Mouse (Mus musculus): Measurements from ENCODE around the gene Zbtb46. TPM values are rescaled to one million over a fixed set of nuclear protein-coding genes. Genes with fewer than 3 reads are reported as not detected.
A peak's percentile ranks its signal among the peaks of the same experiment; 100 is the strongest.

The Zbtb46 gene
- polyA plus RNA-seq, 1 experiment from 2014 or later = 28.0 TPM

DNA sequence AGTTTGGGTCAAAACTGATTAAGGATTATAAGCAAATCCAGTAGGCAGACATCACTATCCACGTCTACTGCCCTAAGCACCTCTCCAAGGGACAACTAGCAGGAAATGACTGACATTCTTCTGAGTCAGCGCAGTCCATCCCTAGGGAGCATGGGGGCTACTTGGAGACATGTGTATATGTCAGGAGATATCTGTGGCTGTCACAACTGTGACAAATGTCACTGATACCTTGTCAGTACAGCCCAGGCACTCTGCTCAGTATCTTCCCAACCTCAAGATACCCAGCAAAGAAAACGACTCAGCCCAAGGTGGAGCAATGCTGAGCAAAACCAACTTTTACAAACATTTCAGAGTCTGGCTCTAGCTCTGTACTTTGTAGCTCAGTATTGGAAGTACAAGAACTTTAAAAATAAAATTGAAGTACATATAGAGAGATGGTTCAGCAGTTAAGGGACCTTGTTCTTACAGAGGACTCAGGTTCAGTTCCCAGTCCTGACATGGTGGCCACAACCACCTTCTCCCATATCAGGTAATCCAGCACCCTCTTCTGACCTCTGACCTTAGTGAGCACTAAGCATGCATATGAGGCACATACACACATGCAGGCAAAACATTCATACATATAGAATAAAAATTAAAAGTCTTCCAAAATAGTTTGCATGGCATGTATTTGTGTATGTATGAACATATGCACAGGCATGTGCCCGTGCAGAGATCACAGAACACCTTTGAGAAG, 38.2 kb downstream of the Zbtb46 start:
- H3K36me3 ChIP-seq = peaks cover 33% of the 10 kb centered on the region
- WGBS = 74% methylated on average over 4 of the region's 4 CpGs
- H3K4me2 ChIP-seq = no peak overlapping the region
- no peak overlapping the region for H3K9ac ChIP-seq
- no peaks in the 10 kb centered on the region for H3K9me3 ChIP-seq (replicated peaks)
- peaks cover 4% of the 10 kb centered on the region; the same call in 1 of the 2 replicates for H3K4me1 ChIP-seq
- H3K27ac ChIP-seq = no peak overlapping the region
- no peaks in the 10 kb centered on the region for H3K27me3 ChIP-seq
- no peak for ATAC-seq (replicated peaks; ENCODE audit: low FRiP score)
- H3K4me3 ChIP-seq (replicated peaks) = no peak overlapping the region

DNA sequence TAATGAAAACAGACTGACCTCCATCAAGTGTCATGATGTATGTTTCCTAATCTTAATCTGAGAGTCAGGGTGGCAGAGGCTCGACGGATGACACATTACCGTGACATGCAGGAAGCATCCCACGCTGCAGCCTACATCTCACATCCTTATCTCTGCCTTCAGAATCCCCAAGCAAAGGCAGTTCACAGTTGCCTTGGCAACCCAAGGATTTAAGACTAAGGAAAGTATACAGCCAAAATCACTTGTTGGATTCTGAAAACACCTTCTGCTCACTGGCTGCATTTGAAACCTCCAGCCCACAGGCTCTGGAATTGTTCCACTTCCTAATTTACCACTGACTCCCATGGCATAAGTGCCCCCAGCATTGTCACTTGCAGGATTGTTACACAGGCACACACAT, 38.8 kb downstream of the Zbtb46 start:
- Histone ChIP-seq H3K4me3 (replicated peaks) (no peak overlapping the region), H3K9me3 (replicated peaks) (no peaks in the 10 kb centered on the region), H3K4me1 (peaks cover 4% of the 10 kb centered on the region; the same call in 1 of the 2 replicates), H3K27ac (no peak overlapping the region), H3K36me3 (peaks cover 33% of the 10 kb centered on the region), H3K9ac (no peak overlapping the region), H3K4me2 (no peak overlapping the region), H3K27me3 (no peaks in the 10 kb centered on the region)
- ATAC-seq (replicated peaks; ENCODE audit: low FRiP score) = no peak
- 66% methylated on average over 4 of the region's 4 CpGs for WGBS

- Histone ChIP-seq H3K4me3 (replicated peaks) (no peak overlapping the region), H3K4me2 (no peak overlapping the region), H3K27me3 (no peaks in the 10 kb centered on the region), H3K4me1 (peaks cover 4% of the 10 kb centered on the region; the same call in 1 of the 2 replicates), H3K27ac (no peak overlapping the region), H3K9me3 (replicated peaks) (no peaks in the 10 kb centered on the region), H3K9ac (no peak overlapping the region), H3K36me3 (peaks cover 33% of the 10 kb centered on the region)
- no peak for ATAC-seq (replicated peaks; ENCODE audit: low FRiP score)
- 72% methylated on average over 7 of the region's 7 CpGs for WGBS
Measured at GRCm38 (mm10) chr2:181419359-181419758, 39.9 kb downstream of the Zbtb46 start.

DNA sequence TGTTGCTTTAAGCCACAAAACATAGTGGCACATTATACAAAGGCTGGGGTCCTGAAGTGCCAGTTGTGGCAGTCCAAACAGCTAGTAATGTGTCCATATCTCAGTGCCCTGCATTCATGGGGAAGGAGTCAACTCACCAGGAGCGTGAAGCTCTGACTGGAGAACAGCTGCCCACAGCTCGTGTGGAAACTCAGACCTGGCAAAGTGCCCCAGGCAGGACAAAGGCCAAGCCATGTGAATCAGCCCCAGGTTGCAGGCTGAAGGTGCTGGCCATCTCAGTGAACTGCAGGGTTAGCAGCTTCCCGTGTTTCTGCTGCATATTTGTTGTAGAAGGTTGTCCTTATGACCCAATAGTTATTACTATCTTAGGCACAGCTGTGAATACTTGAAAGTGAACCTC, 43.3 kb downstream of the Zbtb46 start:
- Histone ChIP-seq H3K27ac (no peak overlapping the region), H3K9me3 (replicated peaks) (no peaks in the 10 kb centered on the region), H3K4me1 (peaks cover 3% of the 10 kb centered on the region; the same call in 1 of the 2 replicates), H3K4me2 (no peak overlapping the region), H3K36me3 (peaks cover 9% of the 10 kb centered on the region), H3K9ac (no peak overlapping the region), H3K4me3 (replicated peaks) (no peak overlapping the region), H3K27me3 (no peaks in the 10 kb centered on the region)
- WGBS = 61% methylated on average over 3 of the region's 3 CpGs
- ATAC-seq (replicated peaks; ENCODE audit: low FRiP score) = no peak

GRCm38 (mm10) chr2:181413141-181413540, 46.1 kb downstream of the Zbtb46 start:
- Histone ChIP-seq H3K9me3 (replicated peaks) (no peaks in the 10 kb centered on the region), H3K27me3 (no peaks in the 10 kb centered on the region), H3K4me1 (no peaks in the 10 kb centered on the region), H3K27ac (0 out of 2 replicates have a peak overlapping the region, but pooled peaks have one; percentile 6), H3K36me3 (peaks cover 25% of the 10 kb centered on the region), H3K4me3 (replicated peaks) (no peak overlapping the region), H3K4me2 (no peak overlapping the region), H3K9ac (no peak overlapping the region)
- 48% methylated on average over 2 of the region's 2 CpGs for WGBS
- ATAC-seq (replicated peaks; ENCODE audit: low FRiP score) = no peak

DNA sequence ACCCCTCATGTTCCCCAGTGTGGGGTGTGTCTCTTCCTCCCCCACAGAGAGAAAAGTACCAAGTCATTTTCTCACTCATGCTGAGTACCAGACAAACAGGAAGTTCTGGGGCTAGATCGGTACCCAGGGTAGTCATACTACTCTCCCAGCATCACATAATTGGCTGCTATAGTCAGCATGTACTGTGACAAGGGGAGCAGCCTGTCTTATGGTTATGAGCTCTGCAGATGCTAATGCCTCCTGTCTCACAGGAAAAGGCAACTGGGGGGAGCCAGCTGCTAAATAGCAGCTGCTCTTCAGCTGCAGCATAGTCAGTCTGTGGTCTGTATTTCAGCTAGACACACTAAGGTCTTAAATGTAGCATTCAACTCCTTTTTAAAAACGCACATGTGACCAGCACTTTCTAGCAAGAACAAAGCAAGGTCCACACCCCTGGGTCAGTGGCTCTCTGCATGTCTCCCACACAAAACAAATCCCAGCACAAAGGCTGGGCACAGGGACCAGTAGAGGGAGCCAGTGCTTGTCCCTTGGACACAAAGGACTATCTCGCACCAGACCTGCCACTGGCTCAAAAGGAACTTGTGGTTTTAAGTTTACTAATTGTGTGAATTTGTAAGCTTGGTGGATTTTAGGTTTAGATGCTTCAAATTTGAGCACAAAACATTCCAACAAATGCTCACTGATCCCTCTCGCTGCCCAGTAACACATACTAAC, 48.3 kb downstream of the Zbtb46 start:
- Histone ChIP-seq H3K9me3 (replicated peaks) (no peaks in the 10 kb centered on the region), H3K36me3 (peaks cover 39% of the 10 kb centered on the region), H3K4me3 (replicated peaks) (no peak overlapping the region), H3K9ac (no peak overlapping the region), H3K4me2 (no peak overlapping the region), H3K27ac (no peak overlapping the region), H3K4me1 (no peaks in the 10 kb centered on the region), H3K27me3 (no peaks in the 10 kb centered on the region)
- 0 out of 2 replicates have a peak, but pooled peaks have one; percentile 69 for ATAC-seq (replicated peaks; ENCODE audit: low FRiP score)
- WGBS = 46% methylated on average over 4 of the region's 4 CpGs

DNA sequence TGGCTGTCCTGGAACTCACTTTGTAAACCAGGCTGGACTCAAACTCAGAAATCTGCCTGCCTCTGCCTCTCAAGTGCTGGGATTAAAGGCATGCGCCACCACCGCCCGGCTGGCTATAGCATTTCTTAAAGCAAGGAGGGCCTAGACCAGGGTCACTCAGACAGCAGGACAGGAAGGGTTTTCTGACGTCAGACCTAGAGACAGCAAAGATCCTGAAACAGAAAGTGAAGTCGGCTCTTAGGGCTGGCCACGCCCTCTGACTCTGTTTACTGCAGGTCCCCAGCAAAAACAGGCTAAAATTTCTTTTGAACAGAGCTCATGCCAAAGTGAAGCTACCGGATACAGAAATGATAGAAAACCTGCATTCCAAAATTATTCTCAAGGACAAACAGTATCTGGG, 49.6 kb downstream of the Zbtb46 start:
- H3K36me3 ChIP-seq = peaks cover 52% of the 10 kb centered on the region
- H3K4me2 ChIP-seq = no peak overlapping the region
- no peak overlapping the region for H3K9ac ChIP-seq
- H3K4me3 ChIP-seq (replicated peaks) = no peak overlapping the region
- H3K27ac ChIP-seq = no peak overlapping the region
- no peak for ATAC-seq (replicated peaks; ENCODE audit: low FRiP score)
- 81% methylated on average over 7 of the region's 7 CpGs for WGBS
- no peaks in the 10 kb centered on the region for H3K4me1 ChIP-seq
- H3K9me3 ChIP-seq (replicated peaks) = no peaks in the 10 kb centered on the region
- H3K27me3 ChIP-seq = no peaks in the 10 kb centered on the region

DNA sequence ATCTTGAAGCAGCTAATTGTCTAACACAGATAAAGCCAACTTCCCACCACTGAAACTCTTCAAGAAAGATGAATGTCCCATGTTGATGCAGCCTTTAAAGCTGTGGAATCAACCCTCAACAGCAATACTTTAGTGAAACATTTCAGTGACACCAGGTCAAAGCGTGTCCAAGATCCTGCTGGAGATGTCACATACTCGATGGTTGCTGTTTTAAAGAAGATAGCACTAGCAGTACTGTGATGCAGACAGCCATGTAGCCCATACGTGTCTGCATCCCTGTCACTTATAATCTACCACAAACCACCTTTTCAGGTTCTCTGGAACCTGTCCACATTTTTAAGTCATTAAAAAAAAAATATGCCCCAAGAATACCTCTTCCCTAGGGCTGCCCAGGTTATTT, 55.5 kb downstream of the Zbtb46 start:
- Histone ChIP-seq H3K4me2 (no peak overlapping the region), H3K36me3 (peaks cover 50% of the 10 kb centered on the region), H3K4me1 (no peaks in the 10 kb centered on the region), H3K4me3 (replicated peaks) (no peak overlapping the region), H3K27me3 (no peaks in the 10 kb centered on the region), H3K9me3 (replicated peaks) (no peaks in the 10 kb centered on the region), H3K27ac (no peak overlapping the region), H3K9ac (no peak overlapping the region)
- ATAC-seq (replicated peaks; ENCODE audit: low FRiP score) = no peak
- 95% methylated on average over 3 of the region's 3 CpGs for WGBS

GRCm38 (mm10) chr2:181401497-181401896, 57.7 kb downstream of the Zbtb46 start:
- H3K9me3 ChIP-seq (replicated peaks) = no peaks in the 10 kb centered on the region
- H3K27ac ChIP-seq = no peak overlapping the region
- ATAC-seq (replicated peaks; ENCODE audit: low FRiP score) = no peak
- H3K4me2 ChIP-seq = no peak overlapping the region
- no peak overlapping the region for H3K9ac ChIP-seq
- WGBS = 21% methylated on average over 1 of the region's 1 CpGs
- no peaks in the 10 kb centered on the region for H3K27me3 ChIP-seq
- H3K36me3 ChIP-seq = peaks cover 38% of the 10 kb centered on the region
- H3K4me1 ChIP-seq = no peaks in the 10 kb centered on the region
- no peak overlapping the region for H3K4me3 ChIP-seq (replicated peaks)

DNA sequence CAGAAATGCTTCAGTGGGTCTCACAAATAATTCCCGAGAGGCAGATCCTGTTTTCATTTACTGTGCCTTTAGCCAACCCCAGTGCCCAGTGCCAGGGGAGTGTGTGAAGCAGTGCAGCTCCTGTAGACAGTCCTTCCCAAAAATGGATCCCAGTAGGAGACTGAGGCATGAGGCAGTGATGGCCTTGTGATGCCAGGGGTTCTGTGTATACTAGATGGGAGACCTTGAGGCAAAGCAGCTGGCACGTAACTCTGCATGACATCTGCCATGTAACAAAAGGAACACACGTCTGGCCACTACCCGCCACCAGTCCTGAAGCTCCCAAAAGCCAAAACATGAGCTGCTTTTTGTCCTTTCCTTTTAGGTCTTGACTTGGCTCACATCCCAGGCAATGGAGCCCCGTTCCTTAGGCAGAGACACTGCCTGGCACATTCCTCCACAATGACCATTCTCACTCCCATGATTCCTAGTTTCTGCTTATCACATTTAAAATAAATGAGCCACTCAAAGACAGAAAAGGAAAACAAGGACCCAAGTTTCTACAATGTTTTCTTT, 61.9 kb downstream of the Zbtb46 start:
- H3K27me3 ChIP-seq = no peaks in the 10 kb centered on the region
- no peak overlapping the region for H3K27ac ChIP-seq
- no peak overlapping the region for H3K9ac ChIP-seq
- H3K4me2 ChIP-seq = no peak overlapping the region
- peaks cover 35% of the 10 kb centered on the region for H3K36me3 ChIP-seq
- no peak for ATAC-seq (replicated peaks; ENCODE audit: low FRiP score)
- no peaks in the 10 kb centered on the region for H3K4me1 ChIP-seq
- no peaks in the 10 kb centered on the region for H3K9me3 ChIP-seq (replicated peaks)
- no peak overlapping the region for H3K4me3 ChIP-seq (replicated peaks)
- 70% methylated on average over 5 of the region's 5 CpGs for WGBS

GRCm38 (mm10) chr2:181394086-181394485, 65.1 kb downstream of the Zbtb46 start:
- H3K4me3 ChIP-seq (replicated peaks) = no peak overlapping the region
- WGBS = 91% methylated on average over 3 of the region's 3 CpGs

DNA sequence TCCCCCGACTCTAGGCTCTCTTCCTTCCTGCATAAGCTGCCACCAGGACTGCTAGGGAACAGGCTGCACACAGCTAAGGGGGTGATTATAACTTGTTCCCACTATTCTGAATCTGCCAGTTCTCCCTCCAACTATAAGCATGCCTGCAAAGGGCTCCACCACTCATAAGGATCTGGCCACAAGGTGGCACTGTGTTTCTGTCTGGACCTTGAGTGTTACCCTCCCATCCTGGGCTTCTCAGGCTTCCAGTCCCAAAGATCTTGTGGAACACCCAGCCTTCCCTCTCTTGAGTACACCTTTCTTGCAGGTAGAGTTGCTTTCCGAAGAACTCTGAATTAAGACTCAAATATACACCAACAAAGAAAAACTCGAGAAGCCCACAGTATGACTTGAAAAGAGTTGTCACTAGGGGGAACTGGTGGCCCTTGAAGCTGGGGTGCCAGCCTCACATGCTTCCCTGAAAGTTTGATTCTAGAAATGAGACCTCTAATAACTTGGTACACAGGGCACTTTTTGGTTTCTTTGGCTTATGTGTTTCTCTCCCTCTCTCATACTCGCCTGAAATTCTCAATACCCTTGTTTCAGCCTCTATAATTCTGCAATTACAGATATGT, 66.5 kb downstream of the Zbtb46 start:
- Histone ChIP-seq H3K27me3 (no peaks in the 10 kb centered on the region), H3K9ac (no peak overlapping the region), H3K27ac (no peak overlapping the region), H3K36me3 (peaks cover 65% of the 10 kb centered on the region), H3K4me1 (no peaks in the 10 kb centered on the region), H3K9me3 (replicated peaks) (no peaks in the 10 kb centered on the region), H3K4me3 (replicated peaks) (no peak overlapping the region), H3K4me2 (no peak overlapping the region)
- 34% methylated on average over 4 of the region's 4 CpGs for WGBS
- ATAC-seq (replicated peaks; ENCODE audit: low FRiP score) = peak; percentile 77

More at GRCm38 (mm10) chr2:181394086-181394485, 65.1 kb downstream of the Zbtb46 start:
- H3K4me1 ChIP-seq = no peaks in the 10 kb centered on the region
- no peak overlapping the region for H3K4me2 ChIP-seq
- H3K9ac ChIP-seq = 0 out of 2 replicates have a peak overlapping the region, but pooled peaks have one; percentile 2
- H3K9me3 ChIP-seq (replicated peaks) = no peaks in the 10 kb centered on the region
- no peaks in the 10 kb centered on the region for H3K27me3 ChIP-seq
- peaks cover 64% of the 10 kb centered on the region for H3K36me3 ChIP-seq
- H3K27ac ChIP-seq = no peak overlapping the region
- no peak for ATAC-seq (replicated peaks; ENCODE audit: low FRiP score)

All from kidney, embryonic 15.5 days (tissue).